Mouse (Mus musculus) midbrain, embryonic 15.5 days (tissue): ENCODE measurements around the gene 1600014C23Rik. TPM values are rescaled to one million over a fixed set of nuclear protein-coding genes. Genes with fewer than 3 reads are reported as not detected.

Experiments
- ATAC-seq: fragments of 200-750 bp; cut with Nextera tagmentation; replicated peaks from 2 replicates; pipeline ENCODE4 v1.8.0; 2017; ENCODE audit warnings: moderate TSS enrichment
- H3K27ac ChIP-seq: fragments of 300-500 bp; sonication (generic); 2 replicates; pipeline ENCODE4 v1.5.1; 2015; ENCODE audit warnings: mild to moderate bottlenecking, inconsistent platforms
- H3K27me3 ChIP-seq: fragments of 300-500 bp; sonication (generic); replicated peaks from 2 replicates; pipeline ENCODE4 v1.6.1; 2015; ENCODE audit warnings: inconsistent platforms
- H3K36me3 ChIP-seq: fragments of 300-500 bp; sonication (generic); replicated peaks from 2 replicates; pipeline ENCODE4 v1.6.1; 2015; ENCODE audit warnings: inconsistent platforms
- H3K4me1 ChIP-seq: fragments of 300-500 bp; sonication (generic); 2 replicates; pipeline ENCODE4 v1.6.1; 2015; ENCODE audit warnings: inconsistent platforms
- H3K4me2 ChIP-seq: fragments of 300-500 bp; sonication (generic); 2 replicates; pipeline ENCODE4 v1.6.1; 2015; ENCODE audit warnings: inconsistent platforms, mild to moderate bottlenecking, moderate library complexity
- H3K4me3 ChIP-seq: fragments of 300-500 bp; sonication (generic); 2 replicates; pipeline ENCODE4 v1.5.1; 2015; ENCODE audit warnings: mild to moderate bottlenecking, inconsistent platforms
- H3K9ac ChIP-seq: fragments of 300-500 bp; sonication (generic); 2 replicates; pipeline ENCODE4 v1.6.1; 2015; ENCODE audit warnings: mild to moderate bottlenecking, inconsistent platforms
- H3K9me3 ChIP-seq: fragments of 300-500 bp; sonication (generic); 2 replicates; pipeline ENCODE4 v1.6.1; 2016; ENCODE audit warnings: inconsistent platforms
- WGBS: fragments of 180-500 bp; shearing (Covaris S2); methylation state at CpG from one replicate; pipeline ENCODE4 v1.1.7; 2015; ENCODE audit warnings: mixed read lengths; 5-methylcytosine and 5-hydroxymethylcytosine counted together
- polyA plus RNA-seq: library from polyadenylated mRNA; unstranded; fragments of >200 nt; fragmentation: Nextera tagmentation; extraction: Ambion mirVana; gene quantifications from 2 replicates; pipeline ENCODE4 v1.2.1, GENCODE M21; 2015

The 1600014C23Rik gene
- polyA plus RNA-seq, 1 experiment from 2014 or later = 0.61 TPM

DNA sequence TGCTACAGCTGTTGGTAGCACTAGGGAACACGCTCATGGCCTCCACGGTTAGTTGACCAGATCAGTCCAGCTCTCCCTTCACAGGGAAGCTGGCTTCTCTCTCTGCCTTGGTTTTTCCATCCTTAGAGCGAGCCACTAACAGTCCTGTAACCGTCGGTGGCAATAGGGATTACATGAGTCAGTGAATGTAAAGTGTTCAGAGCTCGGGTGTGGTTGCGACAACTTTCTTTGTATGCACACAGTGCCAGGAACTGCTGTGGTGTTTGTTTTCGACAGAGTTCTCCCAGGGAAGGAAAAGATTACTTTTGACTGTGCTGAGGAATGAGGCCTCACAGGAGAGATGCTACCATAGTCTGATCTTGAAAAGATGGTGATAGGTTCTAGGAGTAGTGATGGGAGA lies 29.5 kb upstream of the 1600014C23Rik start:
- Histone ChIP-seq H3K9me3 (no peaks in the 10 kb centered on the region), H3K36me3 (no peaks in the 10 kb centered on the region), H3K9ac (no peak overlapping the region), H3K27me3 (no peaks in the 10 kb centered on the region), H3K27ac (no peak overlapping the region), H3K4me1 (peaks cover 12% of the 10 kb centered on the region), H3K4me3 (no peak overlapping the region), H3K4me2 (no peak overlapping the region)
- 71% methylated on average over 8 of the region's 8 CpGs for WGBS
- no peak for ATAC-seq

GRCm38 (mm10) chr17:45761902-45762301 lies 28.3 kb upstream of the 1600014C23Rik start:
- Histone ChIP-seq H3K4me3 (no peak overlapping the region), H3K4me1 (peaks cover 8% of the 10 kb centered on the region; the same call in 1 of the 2 replicates), H3K4me2 (no peak overlapping the region), H3K36me3 (no peaks in the 10 kb centered on the region), H3K9me3 (no peaks in the 10 kb centered on the region), H3K9ac (no peak overlapping the region), H3K27ac (no peak overlapping the region), H3K27me3 (no peaks in the 10 kb centered on the region)
- 65% methylated on average over 3 of the region's 3 CpGs for WGBS
- no peak for ATAC-seq

GRCm38 (mm10) chr17:45760965-45761645 lies 27.5 kb upstream of the 1600014C23Rik start:
- no peak for ATAC-seq
- no peak overlapping the region for H3K9ac ChIP-seq

DNA sequence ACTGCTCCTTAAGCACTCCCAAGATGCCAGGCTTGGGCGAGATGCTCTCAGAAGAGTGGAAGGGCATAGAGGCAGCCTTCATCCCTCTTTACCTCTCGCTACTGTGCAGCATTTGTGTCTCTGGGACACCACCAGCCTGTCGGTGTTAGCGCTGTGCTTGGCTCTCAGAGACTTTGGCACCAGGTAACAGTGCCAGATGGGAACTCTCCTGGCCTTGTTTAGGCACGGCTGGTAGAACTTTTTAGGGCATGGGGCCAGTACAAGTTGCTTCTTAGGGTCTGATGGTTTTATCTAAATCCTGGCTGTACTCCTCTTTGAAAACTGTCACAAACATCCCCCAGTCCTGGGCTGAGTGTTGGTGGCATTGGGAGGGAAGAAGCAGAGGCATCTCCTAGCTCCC lies 26.1 kb upstream of the 1600014C23Rik start:
- Histone ChIP-seq H3K4me1 (0 out of 2 replicates have a peak, but pooled peaks cover 5% of the 10 kb centered on the region), H3K27ac (no peak overlapping the region), H3K27me3 (no peaks in the 10 kb centered on the region), H3K36me3 (no peaks in the 10 kb centered on the region), H3K9me3 (no peaks in the 10 kb centered on the region), H3K4me2 (no peak overlapping the region), H3K4me3 (no peak overlapping the region), H3K9ac (no peak overlapping the region)
- 92% methylated on average over 5 of the region's 5 CpGs for WGBS
- no peak for ATAC-seq

More at GRCm38 (mm10) chr17:45760965-45761645, 27.5 kb upstream of the 1600014C23Rik start:
- Histone ChIP-seq H3K4me2 (no peak overlapping the region), H3K36me3 (no peaks in the 10 kb centered on the region), H3K27me3 (no peaks in the 10 kb centered on the region), H3K4me1 (0 out of 2 replicates have a peak, but pooled peaks cover 5% of the 10 kb centered on the region), H3K9me3 (no peaks in the 10 kb centered on the region), H3K4me3 (no peak overlapping the region), H3K27ac (no peak overlapping the region)
- 60% methylated on average over 10 of the region's 10 CpGs for WGBS

GRCm38 (mm10) chr17:45758808-45759207 lies 25.2 kb upstream of the 1600014C23Rik start:
- H3K27me3 ChIP-seq = no peaks in the 10 kb centered on the region
- 69% methylated on average over 7 of the region's 7 CpGs for WGBS
- no peak overlapping the region for H3K27ac ChIP-seq
- H3K9me3 ChIP-seq = no peaks in the 10 kb centered on the region
- H3K4me3 ChIP-seq = no peak overlapping the region
- no peak for ATAC-seq
- H3K36me3 ChIP-seq = no peaks in the 10 kb centered on the region
- H3K9ac ChIP-seq = no peak overlapping the region
- 0 out of 2 replicates have a peak, but pooled peaks cover 5% of the 10 kb centered on the region for H3K4me1 ChIP-seq
- H3K4me2 ChIP-seq = no peak overlapping the region

- Histone ChIP-seq H3K4me2 (no peak overlapping the region), H3K36me3 (no peaks in the 10 kb centered on the region), H3K4me3 (no peak overlapping the region), H3K4me1 (0 out of 2 replicates have a peak, but pooled peaks cover 5% of the 10 kb centered on the region), H3K27me3 (no peaks in the 10 kb centered on the region), H3K9me3 (no peaks in the 10 kb centered on the region), H3K27ac (no peak overlapping the region), H3K9ac (no peak overlapping the region)
- WGBS = 82% methylated on average over 8 of the region's 8 CpGs
- ATAC-seq = no peak
These were observed 24.3 kb upstream of the 1600014C23Rik start for GRCm38 (mm10) chr17:45757932-45758331.

DNA sequence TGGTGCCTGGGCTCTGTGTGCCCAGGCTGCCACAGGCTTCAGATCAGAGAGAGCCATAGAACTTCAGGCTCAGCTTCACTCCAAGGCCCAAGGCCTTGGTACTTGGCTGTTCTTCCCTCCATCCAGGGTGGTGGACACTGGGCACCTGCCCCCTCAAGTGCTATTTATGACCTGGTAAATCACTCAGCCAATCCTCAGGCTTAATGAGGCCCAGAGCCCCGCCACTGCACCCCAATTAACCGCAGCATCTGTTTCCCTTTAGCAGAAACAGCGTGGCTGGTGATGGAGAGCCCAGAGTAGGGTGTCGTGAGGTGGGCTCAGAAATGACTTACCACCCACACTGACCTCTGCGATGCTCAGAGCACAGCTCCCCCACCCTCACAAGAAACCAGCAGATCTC lies 23.2 kb upstream of the 1600014C23Rik start:
- Histone ChIP-seq H3K27me3 (no peaks in the 10 kb centered on the region), H3K27ac (no peak overlapping the region), H3K4me2 (no peak overlapping the region), H3K4me3 (no peak overlapping the region), H3K4me1 (0 out of 2 replicates have a peak, but pooled peaks cover 5% of the 10 kb centered on the region), H3K9me3 (no peaks in the 10 kb centered on the region), H3K9ac (no peak overlapping the region), H3K36me3 (no peaks in the 10 kb centered on the region)
- 80% methylated on average over 5 of the region's 5 CpGs for WGBS
- ATAC-seq = no peak

DNA sequence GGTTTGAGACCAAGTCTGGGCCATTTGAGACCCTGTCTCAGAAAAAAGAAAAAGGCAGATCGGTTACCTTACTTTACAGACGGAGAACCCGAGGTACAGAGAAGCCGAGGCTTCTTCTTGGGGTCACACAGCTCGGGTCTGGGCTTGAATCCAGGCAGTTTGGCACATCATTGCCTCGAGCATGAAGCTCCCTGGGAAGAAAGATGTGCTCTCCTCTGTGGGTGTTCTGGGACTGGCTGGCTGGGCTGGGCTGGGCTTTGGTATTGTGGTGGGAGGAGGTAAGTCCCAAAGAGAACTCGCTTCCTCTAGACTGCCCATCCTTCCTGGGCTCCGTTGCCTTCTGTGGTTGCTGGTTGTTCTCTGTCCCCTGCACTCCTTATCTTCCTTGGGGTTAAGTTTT lies 22.7 kb upstream of the 1600014C23Rik start:
- Histone ChIP-seq H3K4me3 (no peak overlapping the region), H3K27me3 (no peaks in the 10 kb centered on the region), H3K9me3 (no peaks in the 10 kb centered on the region), H3K4me2 (no peak overlapping the region), H3K9ac (no peak overlapping the region), H3K4me1 (0 out of 2 replicates have a peak, but pooled peaks cover 5% of the 10 kb centered on the region), H3K27ac (no peak overlapping the region), H3K36me3 (no peaks in the 10 kb centered on the region)
- whole genome bisulfite sequencing = 80% methylated on average over 8 of the region's 8 CpGs
- ATAC-seq = no peak

DNA sequence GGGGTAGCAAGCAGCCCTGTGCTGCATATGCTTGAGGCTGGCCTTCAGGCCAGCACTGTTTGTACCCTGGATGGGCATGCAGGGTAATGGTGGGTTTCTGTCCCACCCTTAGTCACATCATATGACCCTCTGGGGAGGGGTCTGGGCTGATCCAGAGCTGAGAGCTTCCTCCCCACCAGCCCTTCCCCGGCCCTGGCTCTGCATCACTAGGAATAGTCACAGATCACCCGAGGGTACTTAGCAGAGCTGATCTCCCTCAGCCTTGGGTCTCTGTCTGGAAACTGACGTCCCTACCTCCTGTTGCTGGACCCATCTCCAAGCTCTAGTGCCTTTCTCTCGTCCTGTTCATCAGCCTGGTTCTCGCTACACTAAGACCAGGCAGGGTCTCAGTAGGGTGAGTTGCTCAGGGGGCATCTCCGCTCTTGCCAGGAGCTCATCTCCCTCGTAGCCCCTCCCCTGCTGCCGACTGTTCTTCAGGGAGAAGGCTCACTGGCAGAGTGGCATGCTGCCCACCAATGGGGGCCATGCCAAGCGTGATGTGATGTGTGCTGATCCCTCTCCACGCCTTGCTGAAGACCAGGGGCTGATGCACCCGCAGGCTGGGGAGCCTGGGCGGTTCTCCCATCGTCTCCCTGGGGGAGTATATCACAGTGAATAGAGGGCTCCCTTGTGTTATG lies 20.7 kb upstream of the 1600014C23Rik start:
- no peak overlapping the region for H3K4me3 ChIP-seq
- peak; percentile 67 for ATAC-seq
- no peaks in the 10 kb centered on the region for H3K36me3 ChIP-seq
- 75% methylated on average over 13 of the region's 13 CpGs for WGBS
- no peak overlapping the region for H3K9ac ChIP-seq
- no peak overlapping the region for H3K4me2 ChIP-seq
- H3K27me3 ChIP-seq = no peaks in the 10 kb centered on the region
- no peak overlapping the region for H3K27ac ChIP-seq
- no peaks in the 10 kb centered on the region for H3K4me1 ChIP-seq
- H3K9me3 ChIP-seq = no peaks in the 10 kb centered on the region

DNA sequence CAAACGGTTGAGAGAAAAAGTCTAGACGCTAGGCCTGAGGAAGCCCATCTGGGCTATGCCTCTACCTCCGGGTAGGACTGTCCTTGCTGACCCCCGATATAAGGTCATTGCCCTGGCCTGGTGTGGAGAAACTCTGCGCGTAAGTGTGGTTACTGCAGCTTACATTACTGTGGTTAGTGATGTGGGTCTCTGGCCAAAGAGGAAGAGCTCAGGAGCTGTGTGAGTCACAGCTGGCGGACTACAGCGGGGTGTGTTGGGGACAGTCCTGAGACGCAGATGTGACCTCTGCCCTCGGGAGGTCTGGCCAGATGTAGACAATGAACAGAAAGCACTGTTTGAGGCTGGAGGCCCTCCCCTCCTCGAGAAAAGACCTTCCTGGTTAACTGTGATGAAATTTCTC lies 19.0 kb upstream of the 1600014C23Rik start:
- WGBS = 62% methylated on average over 11 of the region's 11 CpGs
- H3K9ac ChIP-seq = no peak overlapping the region
- no peak overlapping the region for H3K4me2 ChIP-seq
- H3K9me3 ChIP-seq = no peaks in the 10 kb centered on the region
- H3K36me3 ChIP-seq = no peaks in the 10 kb centered on the region
- no peaks in the 10 kb centered on the region for H3K4me1 ChIP-seq
- no peak for ATAC-seq
- H3K4me3 ChIP-seq = no peak overlapping the region
- H3K27me3 ChIP-seq = no peaks in the 10 kb centered on the region
- H3K27ac ChIP-seq = no peak overlapping the region

GRCm38 (mm10) chr17:45752053-45752452 lies 18.4 kb upstream of the 1600014C23Rik start:
- H3K9me3 ChIP-seq = no peaks in the 10 kb centered on the region
- no peaks in the 10 kb centered on the region for H3K36me3 ChIP-seq
- no peak overlapping the region for H3K9ac ChIP-seq
- H3K4me1 ChIP-seq = no peaks in the 10 kb centered on the region
- 87% methylated on average over 8 of the region's 8 CpGs for WGBS
- no peak overlapping the region for H3K4me2 ChIP-seq
- no peaks in the 10 kb centered on the region for H3K27me3 ChIP-seq
- ATAC-seq = no peak
- H3K4me3 ChIP-seq = no peak overlapping the region
- H3K27ac ChIP-seq = no peak overlapping the region

DNA sequence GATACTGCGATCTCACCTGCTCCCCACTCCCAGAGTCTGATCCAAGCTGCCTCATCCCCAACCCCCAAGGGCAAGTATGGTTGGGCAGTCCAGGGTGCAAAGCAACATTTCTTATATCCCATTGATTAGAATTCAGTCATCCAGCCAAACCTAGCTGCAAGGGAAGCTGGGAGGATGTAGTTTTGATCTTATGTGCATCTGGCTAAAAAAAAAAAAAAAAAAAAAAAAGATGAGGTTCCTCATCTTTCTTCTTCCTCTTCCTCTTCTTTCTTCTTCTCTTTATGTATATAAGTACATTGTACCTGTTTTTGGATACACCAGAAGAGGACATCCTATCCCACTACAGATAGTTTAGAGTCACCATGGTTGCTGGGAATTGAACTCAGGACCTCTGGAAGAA lies 17.7 kb upstream of the 1600014C23Rik start:
- no peak for ATAC-seq
- Histone ChIP-seq H3K9me3 (no peaks in the 10 kb centered on the region), H3K27me3 (no peaks in the 10 kb centered on the region), H3K4me2 (no peak overlapping the region), H3K9ac (no peak overlapping the region), H3K4me3 (no peak overlapping the region), H3K4me1 (no peaks in the 10 kb centered on the region), H3K36me3 (no peaks in the 10 kb centered on the region), H3K27ac (no peak overlapping the region)
- WGBS = 96% methylated on average over 1 of the region's 1 CpGs

DNA sequence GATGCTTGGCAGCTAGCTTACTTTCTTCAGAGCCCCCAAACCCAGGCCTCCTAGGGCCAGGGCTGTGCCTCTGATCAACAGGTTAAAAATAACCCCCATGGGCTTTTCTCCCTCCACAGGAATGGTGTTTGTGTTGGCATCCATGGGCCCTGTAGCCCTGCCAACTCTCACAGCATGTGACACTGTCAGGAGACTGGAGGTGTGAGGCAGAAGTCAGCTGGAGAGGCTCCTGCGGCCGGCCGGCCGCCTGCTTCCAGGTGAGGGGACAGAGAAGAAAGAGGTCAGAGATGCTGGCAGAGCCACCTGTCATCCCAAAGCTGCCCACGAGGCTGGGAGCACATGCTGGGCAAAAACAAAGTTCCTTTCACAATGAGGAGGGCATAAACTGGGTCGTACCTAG lies 15.5 kb upstream of the 1600014C23Rik start:
- Histone ChIP-seq H3K9me3 (no peaks in the 10 kb centered on the region), H3K27me3 (no peaks in the 10 kb centered on the region), H3K27ac (no peak overlapping the region), H3K9ac (no peak overlapping the region), H3K4me2 (no peak overlapping the region), H3K36me3 (no peaks in the 10 kb centered on the region), H3K4me3 (no peak overlapping the region), H3K4me1 (no peaks in the 10 kb centered on the region)
- no peak for ATAC-seq
- WGBS = 69% methylated on average over 6 of the region's 6 CpGs
